Mouse (Mus musculus): ENCODE measurements around the gene Zfp541.

Zfp541 gene

GRCm38 (mm10) chr7:16044531-16044930 is 17.1 kb upstream of the Zfp541 start:
- no peak for DNase-seq (ENCODE audit: low read depth, low spot score)

- no peak for DNase-seq (ENCODE audit: low read depth, low spot score)
These were observed 16.1 kb upstream of the Zfp541 start for GRCm38 (mm10) chr7:16045538-16045937.

GRCm38 (mm10) chr7:16046101-16046480 is 15.5 kb upstream of the Zfp541 start:
- DNase-seq (ENCODE audit: low read depth, low spot score): no peak

GRCm38 (mm10) chr7:16046481-16047337 is 14.9 kb upstream of the Zfp541 start:
- DNase-seq (ENCODE audit: low read depth, low spot score): no peak

GRCm38 (mm10) chr7:16047338-16048146 is 14.1 kb upstream of the Zfp541 start, which contains the start of gene Bicra:
Bicra (minus strand) TSS chr7:16047921.
- DNase-seq (ENCODE audit: low read depth, low spot score): peak; percentile 77

GRCm38 (mm10) chr7:16048164-16048564 is 13.4 kb upstream of the Zfp541 start:
- peak; percentile 97 for DNase-seq (ENCODE audit: low read depth, low spot score)

GRCm38 (mm10) chr7:16048675-16049575 is 12.7 kb upstream of the Zfp541 start:
- no peak for DNase-seq (ENCODE audit: low read depth, low spot score)

- DNase-seq (ENCODE audit: low read depth, low spot score): no peak
These were observed 12.1 kb upstream of the Zfp541 start for GRCm38 (mm10) chr7:16049576-16049915.

- DNase-seq (ENCODE audit: low read depth, low spot score): no peak
These were observed 11.0 kb upstream of the Zfp541 start for GRCm38 (mm10) chr7:16050600-16050999.

- no peak for DNase-seq (ENCODE audit: low read depth, low spot score)
These were observed 9.6 kb upstream of the Zfp541 start for GRCm38 (mm10) chr7:16051883-16052595.

GRCm38 (mm10) chr7:16052684-16053083 is 8.9 kb upstream of the Zfp541 start:
- DNase-seq (ENCODE audit: low read depth, low spot score): peak; percentile 92

GRCm38 (mm10) chr7:16053105-16053504 is 8.5 kb upstream of the Zfp541 start:
- no peak for DNase-seq (ENCODE audit: low read depth, low spot score)

GRCm38 (mm10) chr7:16054966-16055365 is 6.6 kb upstream of the Zfp541 start:
- DNase-seq (ENCODE audit: low read depth, low spot score): no peak

GRCm38 (mm10) chr7:16055665-16056064 is 5.9 kb upstream of the Zfp541 start:
- DNase-seq (ENCODE audit: low read depth, low spot score): no peak

- no peak for DNase-seq (ENCODE audit: low read depth, low spot score)
These were observed 5.0 kb upstream of the Zfp541 start for GRCm38 (mm10) chr7:16056459-16057135.

GRCm38 (mm10) chr7:16057136-16057534 is 4.5 kb upstream of the Zfp541 start:
- DNase-seq (ENCODE audit: low read depth, low spot score): no peak

- no peak for DNase-seq (ENCODE audit: low read depth, low spot score)
These were observed 446 bp downstream of the Zfp541 start for GRCm38 (mm10) chr7:16062099-16062420.

GRCm38 (mm10) chr7:16063490-16063889 is 1.9 kb downstream of the Zfp541 start:
- no peak for DNase-seq (ENCODE audit: low read depth, low spot score)

- DNase-seq (ENCODE audit: low read depth, low spot score): no peak
These were observed 9.2 kb downstream of the Zfp541 start for GRCm38 (mm10) chr7:16070846-16071245.

GRCm38 (mm10) chr7:16071906-16072305 is 10.3 kb downstream of the Zfp541 start:
- no peak for DNase-seq (ENCODE audit: low read depth, low spot score)

GRCm38 (mm10) chr7:16079947-16080346 is 18.3 kb downstream of the Zfp541 start:
- no peak for DNase-seq (ENCODE audit: low read depth, low spot score)
